Mouse (Mus musculus) midbrain, postnatal 0 days (tissue): ENCODE results near the gene Slc29a2. TPM values are rescaled to one million over a fixed set of nuclear protein-coding genes. Genes with fewer than 3 reads are reported as not detected.

Experiments
- ATAC-seq: fragments of 200-750 bp; cut with Nextera tagmentation; 2 replicates; pipeline ENCODE4 v1.8.0; 2017; ENCODE audit warnings: moderate number of reproducible peaks, mild to moderate bottlenecking, moderate TSS enrichment, moderate library complexity; ENCODE audit not compliant: low FRiP score
- DNase-seq: peaks from one replicate; pipeline ENCODE4 v3.0.0-alpha.2; 2015; ENCODE audit warnings: low spot score
- H3K27ac ChIP-seq: fragments of 300-500 bp; sonication (generic); 2 replicates; pipeline ENCODE4 v1.5.1; 2014; ENCODE audit warnings: low read depth, mild to moderate bottlenecking, low read length, mixed read lengths
- H3K27me3 ChIP-seq: fragments of 300-500 bp; sonication (generic); 2 replicates; pipeline ENCODE4 v1.6.1; 2014; ENCODE audit warnings: low read length, control low read depth, mixed read lengths; ENCODE audit not compliant: insufficient read depth
- H3K36me3 ChIP-seq: fragments of 300-500 bp; sonication (generic); 2 replicates; pipeline ENCODE4 v1.6.1; 2014; ENCODE audit warnings: low read length, control low read depth, mixed read lengths; ENCODE audit not compliant: insufficient read depth
- H3K4me1 ChIP-seq: fragments of 300-500 bp; sonication (generic); 2 replicates; pipeline ENCODE4 v1.6.1; 2014; ENCODE audit warnings: mild to moderate bottlenecking, control low read depth, antibody characterized with exemption, low read length, mixed read lengths; ENCODE audit not compliant: insufficient read depth
- H3K4me2 ChIP-seq: fragments of 300-500 bp; sonication (generic); 2 replicates; pipeline ENCODE4 v1.6.1; 2014; ENCODE audit warnings: low read depth, mild to moderate bottlenecking, low read length, mixed read lengths; ENCODE audit not compliant: poor library complexity, severe bottlenecking
- H3K4me3 ChIP-seq: fragments of 300-500 bp; sonication (generic); 2 replicates; pipeline ENCODE4 v1.5.1; 2014; ENCODE audit warnings: low read depth, mild to moderate bottlenecking, low read length, moderate library complexity
- H3K9ac ChIP-seq: fragments of 300-500 bp; sonication (generic); replicated peaks from 2 replicates; pipeline ENCODE4 v1.6.1; 2014; ENCODE audit warnings: mild to moderate bottlenecking, low read length, moderate library complexity, mixed read lengths; ENCODE audit not compliant: poor library complexity, severe bottlenecking
- H3K9me3 ChIP-seq: fragments of 300-500 bp; sonication (generic); 2 replicates; pipeline ENCODE4 v1.6.1; 2016; ENCODE audit warnings: low read length, control low read depth
- CTCF ChIP-seq: IDR thresholded peaks from 2 replicates; pipeline ENCODE4 v1.5.1; 2016; ENCODE audit warnings: antibody characterized with exemption, mild to moderate bottlenecking
- WGBS: fragments of 180-500 bp; shearing (Covaris S2); extraction: QIAGEN DNeasy Blood & Tissue Kit; methylation state at CpG from one replicate; pipeline ENCODE4 v1.1.7; 2014; 5-methylcytosine and 5-hydroxymethylcytosine counted together
- polyA plus RNA-seq: library from polyadenylated mRNA; unstranded; fragments of >200 nt; fragmentation: Nextera tagmentation; extraction: Ambion mirVana; gene quantifications from 2 replicates; pipeline ENCODE4 v1.2.1, GENCODE M21; 2015
- total RNA-seq: library from RNA; depleted of rRNA; stranded (reverse); fragments of >200 nt; gene quantifications from 2 replicates; pipeline ENCODE4 v1.2.3, GENCODE M21; 2014

The Slc29a2 gene
- total and polyA plus RNA-seq, 2 experiments from 2014 or later: 19.1 to 30.2 TPM

- H3K4me2 ChIP-seq: no peak overlapping the region
- ATAC-seq (no peak), DNase-seq (no peak)
- no peaks in the 10 kb centered on the region for H3K9me3 ChIP-seq
- no peak overlapping the region for H3K27ac ChIP-seq
- TF ChIP-seq CTCF: no peak
- 44% methylated on average over 3 of the region's 3 CpGs for whole genome bisulfite sequencing
- no peak overlapping the region for H3K4me3 ChIP-seq
- H3K9ac ChIP-seq: no peak overlapping the region
- peaks cover 23% of the 10 kb centered on the region; the same call in 1 of the 2 replicates for H3K27me3 ChIP-seq
- H3K4me1 ChIP-seq: peaks cover 3% of the 10 kb centered on the region
- peaks cover 26% of the 10 kb centered on the region for H3K36me3 ChIP-seq
These were observed 27.9 kb downstream of the Slc29a2 start for GRCm38 (mm10) chr19:5051515-5051914.

GRCm38 (mm10) chr19:5052166-5052822 is 28.6 kb downstream of the Slc29a2 start:
- TF ChIP-seq CTCF: no peak
- Histone ChIP-seq H3K4me2 (no peak overlapping the region), H3K4me1 (peaks cover 3% of the 10 kb centered on the region), H3K27ac (no peak overlapping the region), H3K27me3 (peaks cover 23% of the 10 kb centered on the region; the same call in 1 of the 2 replicates), H3K9me3 (no peaks in the 10 kb centered on the region), H3K4me3 (no peak overlapping the region), H3K9ac (no peak overlapping the region), H3K36me3 (peaks cover 20% of the 10 kb centered on the region)
- no peak for ATAC-seq
- no peak for DNase-seq
- WGBS: 32% methylated on average over 25 of the region's 25 CpGs

GRCm38 (mm10) chr19:5052853-5053252 is 29.2 kb downstream of the Slc29a2 start:
- no peak overlapping the region for H3K4me3 ChIP-seq
- H3K36me3 ChIP-seq: peaks cover 15% of the 10 kb centered on the region
- no peaks in the 10 kb centered on the region for H3K9me3 ChIP-seq
- peaks cover 23% of the 10 kb centered on the region; the same call in 1 of the 2 replicates for H3K27me3 ChIP-seq
- DNase-seq: no peak
- no peak overlapping the region for H3K4me2 ChIP-seq
- H3K27ac ChIP-seq: no peak overlapping the region
- no peak overlapping the region for H3K9ac ChIP-seq
- no peak for TF ChIP-seq CTCF
- ATAC-seq: no peak
- WGBS: 57% methylated on average over 17 of the region's 17 CpGs
- peaks cover 3% of the 10 kb centered on the region for H3K4me1 ChIP-seq

DNA sequence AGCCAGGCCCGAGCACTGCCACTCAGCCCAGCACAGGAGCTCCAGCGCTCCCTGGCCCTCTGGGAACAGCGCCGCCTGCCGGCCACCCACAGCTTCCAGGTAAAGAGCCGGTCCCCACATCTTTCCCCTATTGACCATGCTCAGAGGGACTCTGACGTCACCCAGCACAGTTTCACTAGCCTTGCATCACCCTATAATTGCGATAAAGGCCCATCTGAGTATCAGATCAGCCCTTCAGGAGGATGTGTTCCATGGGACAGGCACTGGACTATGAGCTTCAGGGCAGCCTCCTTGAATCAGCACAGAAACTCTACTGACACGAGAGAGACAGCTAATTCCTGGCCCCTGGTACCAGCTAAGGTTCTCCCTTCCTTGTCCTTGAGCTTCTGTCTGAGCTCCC is 30.2 kb downstream of the Slc29a2 start:
- Histone ChIP-seq H3K27me3 (peaks cover 23% of the 10 kb centered on the region; the same call in 1 of the 2 replicates), H3K4me3 (no peak overlapping the region), H3K9ac (no peak overlapping the region), H3K4me1 (peaks cover 3% of the 10 kb centered on the region), H3K36me3 (peaks cover 9% of the 10 kb centered on the region), H3K27ac (no peak overlapping the region), H3K4me2 (no peak overlapping the region), H3K9me3 (no peaks in the 10 kb centered on the region)
- DNase-seq (no peak), ATAC-seq (no peak)
- peak; percentile 70 for TF ChIP-seq CTCF
- 18% methylated on average over 9 of the region's 9 CpGs for WGBS

GRCm38 (mm10) chr19:5056251-5056650 is 32.6 kb downstream of the Slc29a2 start:
- WGBS: 11% methylated on average over 6 of the region's 6 CpGs
- H3K4me2 ChIP-seq: no peak overlapping the region
- DNase-seq (peak; percentile 60), ATAC-seq (peak; percentile 50; the same call in 1 of the 2 replicates)
- TF ChIP-seq CTCF: peak; percentile 82
- H3K4me1 ChIP-seq: no peaks in the 10 kb centered on the region
- H3K9me3 ChIP-seq: no peaks in the 10 kb centered on the region
- no peaks in the 10 kb centered on the region for H3K36me3 ChIP-seq
- H3K9ac ChIP-seq: no peak overlapping the region
- no peak overlapping the region for H3K4me3 ChIP-seq
- H3K27ac ChIP-seq: no peak overlapping the region
- H3K27me3 ChIP-seq: peaks cover 20% of the 10 kb centered on the region; the same call in 1 of the 2 replicates
